Mouse (Mus musculus): ENCODE measurements around the gene Slc18a2. TPM values are rescaled to one million over a fixed set of nuclear protein-coding genes. Genes with fewer than 3 reads are reported as not detected.

Gene Slc18a2
- total RNA-seq, 1 experiment: 0.18 TPM

DNA sequence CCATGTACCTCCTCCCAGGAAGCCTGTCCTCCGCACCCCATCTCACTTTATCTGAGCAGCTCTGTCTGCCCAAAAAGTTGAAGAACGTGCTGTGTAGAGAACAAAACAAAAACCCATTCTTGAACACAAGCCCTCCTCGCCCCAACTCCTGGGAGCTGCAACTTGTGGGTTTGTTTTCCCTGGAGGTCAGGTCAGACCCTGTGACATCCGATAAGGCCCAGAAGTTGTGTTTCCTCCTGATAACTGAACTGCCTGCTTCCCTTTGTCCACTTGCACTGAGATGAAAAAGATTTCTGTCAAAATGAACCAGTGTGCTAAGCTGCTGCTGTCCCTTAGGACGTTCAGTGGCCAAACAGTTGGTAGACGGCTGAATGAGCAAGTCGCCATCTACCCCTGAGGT lies 908 bp downstream of the Slc18a2 start:
- no peak for TF ChIP-seq CHD2 (IDR thresholded peaks at IDR 0.05; ENCODE audit: low read depth, low read length)
- no peak for TF ChIP-seq ZNF384 (IDR thresholded peaks at IDR 0.05; ENCODE audit: low read depth, low read length)
- TF ChIP-seq ZC3H11A (IDR thresholded peaks at IDR 0.05; ENCODE audit: borderline replicate concordance, low read depth, low read length): no peak
- TF ChIP-seq MAFK (IDR thresholded peaks at IDR 0.05; ENCODE audit: insufficient read depth, low read depth, low read length): no peak
- no peak for TF ChIP-seq HCFC1 (IDR thresholded peaks at IDR 0.05; ENCODE audit: borderline replicate concordance, insufficient read depth, low read length)
- no peak overlapping the region; a peak in 1 of 4 replicates for H3K4me3 ChIP-seq (ENCODE audit: insufficient read depth in 1 of 2, low read depth in 1 of 2, low read length in 2 of 2, poor library complexity in 1 of 2, severe bottlenecking in 1 of 2)
- H3K27ac ChIP-seq (ENCODE audit: insufficient read depth, low read depth, low read length, poor library complexity, severe bottlenecking): no peak overlapping the region
- no peaks in the 10 kb centered on the region for H3K36me3 ChIP-seq (ENCODE audit: control insufficient read depth, insufficient read depth, low read length, poor library complexity, severe bottlenecking)
- in situ Hi-C loops (cut with MboI; ENCODE audit: low sequenced_read_pairs in 2 of 2, unreplicated experiment in 2 of 2): no loop called here
- DNase-seq (ENCODE audit: low read depth, low spot score): no peak
- H3K9me3 ChIP-seq (ENCODE audit: control insufficient read depth, insufficient read depth, low read depth, low read length): no peaks in the 10 kb centered on the region
- no peak overlapping the region for H3K9ac ChIP-seq (ENCODE audit: insufficient read depth, low read depth, low read length, poor library complexity, severe bottlenecking)
- H3K4me1 ChIP-seq (ENCODE audit: control insufficient read depth in 2 of 2, insufficient read depth in 2 of 2, low read length in 2 of 2, poor library complexity in 1 of 2): 0 out of 4 replicates have a peak, but pooled peaks cover 0 to 2% of the 10 kb centered on the region in 2 experiments

DNA sequence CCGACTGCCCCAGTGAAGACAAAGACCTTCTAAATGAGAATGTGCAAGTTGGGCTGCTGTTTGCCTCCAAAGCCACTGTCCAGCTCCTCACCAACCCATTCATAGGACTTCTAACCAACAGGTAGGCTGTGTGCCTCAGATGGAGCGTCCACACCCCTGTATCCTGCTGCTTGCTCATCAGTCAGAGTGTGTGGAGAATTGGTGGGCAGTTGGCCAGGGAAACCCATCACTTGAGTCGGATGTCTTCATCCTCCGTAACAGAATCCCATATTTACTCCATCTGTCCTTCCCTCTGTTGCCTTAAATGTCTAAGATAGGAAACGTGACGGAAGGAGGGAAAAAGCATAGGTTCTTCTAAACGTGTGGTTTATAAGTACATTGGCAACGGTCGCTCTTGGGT lies 2.5 kb downstream of the Slc18a2 start:
- H3K4me3 ChIP-seq (ENCODE audit: insufficient read depth in 1 of 2, low read depth in 1 of 2, low read length in 2 of 2, poor library complexity in 1 of 2, severe bottlenecking in 1 of 2): no peak overlapping the region
- DNase-seq (ENCODE audit: low read depth, low spot score): no peak
- no peak overlapping the region for H3K9ac ChIP-seq (ENCODE audit: insufficient read depth, low read depth, low read length, poor library complexity, severe bottlenecking)
- H3K36me3 ChIP-seq (ENCODE audit: control insufficient read depth, insufficient read depth, low read length, poor library complexity, severe bottlenecking): no peaks in the 10 kb centered on the region
- TF ChIP-seq CHD2 (IDR thresholded peaks at IDR 0.05; ENCODE audit: low read depth, low read length): no peak
- no peak for TF ChIP-seq ZNF384 (IDR thresholded peaks at IDR 0.05; ENCODE audit: low read depth, low read length)
- no peak for TF ChIP-seq MAFK (IDR thresholded peaks at IDR 0.05; ENCODE audit: insufficient read depth, low read depth, low read length)
- TF ChIP-seq ZC3H11A (IDR thresholded peaks at IDR 0.05; ENCODE audit: borderline replicate concordance, low read depth, low read length): no peak
- TF ChIP-seq HCFC1 (IDR thresholded peaks at IDR 0.05; ENCODE audit: borderline replicate concordance, insufficient read depth, low read length): no peak
- no peaks in the 10 kb centered on the region for H3K9me3 ChIP-seq (ENCODE audit: control insufficient read depth, insufficient read depth, low read depth, low read length)
- in situ Hi-C loops (cut with MboI; ENCODE audit: low sequenced_read_pairs in 2 of 2, unreplicated experiment in 2 of 2): no loop called here
- H3K27ac ChIP-seq (ENCODE audit: insufficient read depth, low read depth, low read length, poor library complexity, severe bottlenecking): no peak overlapping the region
- H3K4me1 ChIP-seq (ENCODE audit: control insufficient read depth in 2 of 2, insufficient read depth in 2 of 2, low read length in 2 of 2, poor library complexity in 1 of 2): 0 out of 4 replicates have a peak, but pooled peaks cover 0 to 2% of the 10 kb centered on the region in 2 experiments

DNA sequence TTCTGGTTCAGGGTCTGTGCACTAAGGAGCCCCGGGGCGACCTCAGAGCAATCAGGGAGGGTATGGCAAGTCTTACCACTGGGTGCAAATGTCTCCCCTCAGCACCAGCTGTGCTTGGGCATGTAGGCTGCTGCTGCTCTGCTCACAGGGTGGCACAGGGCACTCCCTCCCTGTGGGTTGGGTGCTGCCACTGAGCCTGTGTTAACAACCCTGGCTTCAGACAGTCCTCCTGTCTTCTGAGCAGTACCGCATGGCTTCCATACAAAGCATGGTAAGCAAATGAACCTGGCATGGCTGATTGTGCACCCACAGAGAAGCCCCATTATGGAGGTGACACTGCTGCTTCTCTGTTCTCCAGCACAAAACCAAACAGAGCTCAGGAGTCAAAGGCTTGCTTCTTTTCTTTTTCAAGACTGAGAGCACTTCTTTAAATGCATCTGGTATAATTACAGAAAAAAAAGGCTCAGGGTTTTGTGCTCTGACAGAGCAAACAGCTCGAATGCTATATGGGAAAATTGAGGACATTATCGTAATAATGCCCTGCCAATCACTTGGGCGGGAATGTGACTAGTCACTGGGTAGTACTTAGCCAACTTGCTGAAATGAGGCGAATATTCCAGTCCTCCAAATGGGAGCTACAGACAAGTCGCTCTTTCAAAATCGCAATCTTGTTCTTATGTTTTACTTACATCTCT lies 4.3 kb downstream of the Slc18a2 start:
- 0 out of 4 replicates have a peak, but pooled peaks cover 0 to 2% of the 10 kb centered on the region in 2 experiments for H3K4me1 ChIP-seq (ENCODE audit: control insufficient read depth in 2 of 2, insufficient read depth in 2 of 2, low read length in 2 of 2, poor library complexity in 1 of 2)
- no peak overlapping the region for H3K9ac ChIP-seq (ENCODE audit: insufficient read depth, low read depth, low read length, poor library complexity, severe bottlenecking)
- H3K9me3 ChIP-seq (ENCODE audit: control insufficient read depth, insufficient read depth, low read depth, low read length): no peaks in the 10 kb centered on the region
- no peak for DNase-seq (ENCODE audit: low read depth, low spot score)
- TF ChIP-seq MAFK (IDR thresholded peaks at IDR 0.05; ENCODE audit: insufficient read depth, low read depth, low read length): no peak
- TF ChIP-seq ZNF384 (IDR thresholded peaks at IDR 0.05; ENCODE audit: low read depth, low read length): no peak
- no peak for TF ChIP-seq HCFC1 (IDR thresholded peaks at IDR 0.05; ENCODE audit: borderline replicate concordance, insufficient read depth, low read length)
- no peak for TF ChIP-seq CHD2 (IDR thresholded peaks at IDR 0.05; ENCODE audit: low read depth, low read length)
- no peak for TF ChIP-seq ZC3H11A (IDR thresholded peaks at IDR 0.05; ENCODE audit: borderline replicate concordance, low read depth, low read length)
- no peaks in the 10 kb centered on the region for H3K36me3 ChIP-seq (ENCODE audit: control insufficient read depth, insufficient read depth, low read length, poor library complexity, severe bottlenecking)
- H3K4me3 ChIP-seq (ENCODE audit: insufficient read depth in 1 of 2, low read depth in 1 of 2, low read length in 2 of 2, poor library complexity in 1 of 2, severe bottlenecking in 1 of 2): no peak overlapping the region
- H3K27ac ChIP-seq (ENCODE audit: insufficient read depth, low read depth, low read length, poor library complexity, severe bottlenecking): no peak overlapping the region
- in situ Hi-C loops (cut with MboI; ENCODE audit: low sequenced_read_pairs in 2 of 2, unreplicated experiment in 2 of 2): no loop called here

DNA sequence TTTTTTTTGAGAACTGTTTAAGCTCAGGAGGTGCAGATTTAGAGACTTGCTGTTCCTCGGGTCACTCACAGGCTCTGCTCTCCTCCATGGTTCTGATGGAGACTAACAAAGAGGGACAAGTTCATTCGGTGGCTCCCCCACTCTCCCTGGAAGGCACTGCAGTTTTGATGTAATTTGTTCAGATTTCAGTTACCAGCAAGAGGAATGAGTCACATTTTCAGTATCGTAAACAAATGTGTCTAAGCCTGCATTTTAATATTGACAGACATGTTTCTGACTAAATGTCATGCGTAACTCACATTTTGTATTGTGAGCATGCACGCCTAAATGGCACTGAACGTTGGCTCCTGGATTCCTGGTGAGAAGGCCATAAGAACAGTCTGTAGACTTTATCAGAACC lies 5.2 kb downstream of the Slc18a2 start:
- H3K27ac ChIP-seq (ENCODE audit: insufficient read depth, low read depth, low read length, poor library complexity, severe bottlenecking): no peak overlapping the region
- no peak for DNase-seq (ENCODE audit: low read depth, low spot score)
- no peaks in the 10 kb centered on the region for H3K9me3 ChIP-seq (ENCODE audit: control insufficient read depth, insufficient read depth, low read depth, low read length)
- in situ Hi-C loops (cut with MboI; ENCODE audit: low sequenced_read_pairs in 2 of 2, unreplicated experiment in 2 of 2): no loop called here
- H3K4me1 ChIP-seq (ENCODE audit: control insufficient read depth in 2 of 2, insufficient read depth in 2 of 2, low read length in 2 of 2, poor library complexity in 1 of 2): 0 out of 4 replicates have a peak, but pooled peaks cover 0 to 2% of the 10 kb centered on the region in 2 experiments
- no peaks in the 10 kb centered on the region for H3K36me3 ChIP-seq (ENCODE audit: control insufficient read depth, insufficient read depth, low read length, poor library complexity, severe bottlenecking)
- no peak overlapping the region for H3K4me3 ChIP-seq (ENCODE audit: insufficient read depth in 1 of 2, low read depth in 1 of 2, low read length in 2 of 2, poor library complexity in 1 of 2, severe bottlenecking in 1 of 2)
- H3K9ac ChIP-seq (ENCODE audit: insufficient read depth, low read depth, low read length, poor library complexity, severe bottlenecking): no peak overlapping the region
- TF ChIP-seq ZC3H11A (IDR thresholded peaks at IDR 0.05; ENCODE audit: borderline replicate concordance, low read depth, low read length) (no peak), HCFC1 (IDR thresholded peaks at IDR 0.05; ENCODE audit: borderline replicate concordance, insufficient read depth, low read length) (no peak), MAFK (IDR thresholded peaks at IDR 0.05; ENCODE audit: insufficient read depth, low read depth, low read length) (no peak), ZNF384 (IDR thresholded peaks at IDR 0.05; ENCODE audit: low read depth, low read length) (no peak), CHD2 (IDR thresholded peaks at IDR 0.05; ENCODE audit: low read depth, low read length) (no peak)
